Mouse (Mus musculus): Measurements from ENCODE around the gene Ppp2ca.
"Not testable (repeated sequence)": the region's sequence is repeated elsewhere in the genome, so short reads cannot be mapped to it uniquely, and the experiment has no call there.

Ppp2ca gene

DNA sequence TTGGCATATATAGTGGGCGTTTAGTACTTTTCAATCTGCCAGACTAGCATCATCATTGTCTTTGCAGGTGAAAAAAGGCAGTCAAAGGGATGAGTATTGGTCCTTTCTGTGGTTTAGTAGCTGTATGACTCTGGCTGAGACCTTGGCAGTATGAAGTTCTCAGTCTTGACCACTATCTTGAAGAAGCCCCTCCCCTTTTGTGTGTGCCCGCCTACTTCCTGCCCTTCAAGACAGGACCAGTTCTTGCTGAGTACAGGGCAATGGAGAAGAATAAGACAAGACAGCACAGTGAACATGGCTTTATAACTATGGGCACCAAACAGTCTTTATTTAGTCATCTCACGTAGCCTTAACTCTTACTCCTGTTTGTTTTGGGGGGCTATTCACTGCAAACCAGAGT lies 1.5 kb upstream of the Ppp2ca start:
- no peak for DNase-seq

GRCm38 (mm10) chr11:52097596-52097995 lies 885 bp upstream of the Ppp2ca start:
- peak; percentile 24 to 36 for DNase-seq

DNA sequence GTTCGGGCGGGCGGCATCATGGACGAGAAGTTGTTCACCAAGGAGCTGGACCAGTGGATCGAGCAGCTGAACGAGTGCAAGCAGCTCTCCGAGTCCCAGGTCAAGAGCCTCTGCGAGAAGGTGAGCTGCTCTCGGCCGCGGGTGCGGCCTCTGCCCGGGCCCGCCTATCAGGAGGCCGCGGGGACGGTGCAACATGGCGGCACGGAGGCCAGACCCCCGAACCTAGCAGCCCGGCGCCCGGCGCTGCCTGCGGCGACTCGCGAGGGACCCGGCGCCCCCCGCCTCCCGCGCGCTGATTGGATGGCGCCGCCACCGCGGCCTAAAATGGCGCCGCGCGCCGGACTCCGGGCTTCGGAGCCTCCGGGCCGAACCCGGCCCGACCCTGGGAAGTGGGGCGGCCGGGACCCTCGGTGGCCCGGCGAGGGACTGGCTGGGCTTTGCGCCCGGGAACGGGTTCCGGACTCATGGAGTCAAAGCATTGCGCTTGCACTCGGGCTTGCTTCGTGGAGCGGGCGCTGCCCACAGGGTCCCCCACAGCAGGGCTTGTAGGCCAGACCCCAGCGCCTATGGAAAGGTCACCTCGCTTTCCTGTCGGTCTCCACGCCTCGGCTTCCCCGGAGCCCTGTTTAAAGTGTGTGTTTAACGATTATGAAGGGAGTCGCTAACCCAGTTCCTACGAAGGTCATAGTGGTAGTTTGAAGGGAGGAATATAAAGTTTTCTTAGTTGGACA lies 715 bp downstream of the Ppp2ca start:
- peak; percentile 50 to 73 for DNase-seq

DNA sequence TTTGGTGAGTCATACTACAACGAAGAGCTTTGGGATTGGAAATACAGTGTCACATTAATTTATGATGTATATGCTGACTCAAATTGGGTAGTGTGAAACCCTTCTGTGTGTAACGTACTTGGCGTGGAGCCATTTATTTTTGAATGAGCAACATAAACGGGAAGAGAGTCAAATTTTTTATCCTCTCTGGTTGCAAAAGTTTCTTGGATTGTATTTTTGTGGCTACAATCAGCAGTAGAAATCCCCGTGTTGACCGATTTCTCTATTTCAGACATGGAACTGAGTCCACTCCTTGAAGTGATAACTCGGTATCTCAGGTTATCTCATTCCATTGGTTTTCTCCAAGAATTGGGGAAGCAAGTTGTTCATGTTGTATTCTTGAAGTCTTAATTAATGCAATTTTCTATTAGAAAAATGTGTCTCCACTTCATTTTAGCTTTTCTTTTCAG lies 1.3 kb downstream of the Ppp2ca start:
- DNase-seq, result no peak

DNA sequence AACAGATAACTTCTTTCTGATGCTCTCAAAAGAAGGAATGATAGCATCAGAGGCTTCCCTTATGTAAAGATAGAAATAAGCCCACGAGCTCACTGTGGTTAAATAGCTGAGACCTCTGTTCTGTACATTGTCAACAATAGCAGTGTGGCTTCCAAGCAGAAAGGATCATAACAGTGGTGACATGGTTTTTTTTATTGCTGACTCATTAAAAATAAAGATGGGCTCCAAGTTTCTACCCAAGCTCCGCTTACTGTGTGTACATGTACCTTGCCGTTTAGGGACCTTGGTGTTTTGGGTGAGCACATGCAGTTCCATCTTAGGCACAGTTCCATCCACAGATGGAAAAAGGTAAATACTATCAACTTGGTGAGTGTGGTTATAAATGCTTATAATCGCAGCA lies 4.5 kb downstream of the Ppp2ca start:
- no peak for DNase-seq

- no peak for DNase-seq
Measured at GRCm38 (mm10) chr11:52105503-52105902, 7.0 kb downstream of the Ppp2ca start.

DNA sequence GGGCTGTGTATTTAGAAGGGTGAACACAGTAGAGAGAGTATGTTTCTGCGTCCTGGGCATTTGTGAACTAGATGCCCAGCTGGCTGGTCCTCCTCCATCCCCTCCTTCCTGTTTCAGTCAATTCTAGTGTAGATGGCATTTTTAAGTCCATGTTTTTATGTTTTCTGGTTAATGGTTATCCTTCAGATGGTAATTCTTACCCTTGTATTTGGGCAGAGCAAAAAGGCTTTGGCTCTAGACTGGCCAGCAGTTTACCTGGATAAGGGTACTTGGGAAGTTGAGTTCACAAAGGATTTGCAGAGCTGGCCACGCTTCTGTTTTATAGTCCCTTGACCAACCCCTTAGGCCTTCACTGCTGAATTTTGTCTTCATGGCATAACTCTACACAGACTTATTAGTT lies 7.6 kb downstream of the Ppp2ca start:
- no peak for DNase-seq

GRCm38 (mm10) chr11:52106438-52106837 lies 8.0 kb downstream of the Ppp2ca start:
- DNase-seq, result no peak

DNA sequence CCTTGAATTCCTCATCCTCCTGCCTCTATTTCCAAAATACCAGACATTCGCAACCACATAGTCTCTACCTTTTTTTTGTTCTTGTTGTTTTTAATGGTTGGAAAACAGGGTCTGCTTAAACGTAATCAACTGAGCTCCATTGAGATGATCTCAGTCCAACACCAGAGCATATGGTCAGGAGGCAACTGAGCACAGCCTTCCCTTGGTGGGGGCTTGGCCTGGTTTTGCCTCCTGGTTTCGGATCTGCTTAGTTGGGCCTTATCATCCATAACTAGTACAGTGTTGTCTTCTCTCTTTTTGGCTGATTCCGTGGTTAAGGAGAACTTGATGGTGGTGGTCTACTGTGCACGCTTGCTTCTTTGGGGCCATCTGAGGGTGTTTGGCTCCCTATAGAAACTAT lies 10.3 kb downstream of the Ppp2ca start:
- peak; percentile 40 to 58 for DNase-seq

DNA sequence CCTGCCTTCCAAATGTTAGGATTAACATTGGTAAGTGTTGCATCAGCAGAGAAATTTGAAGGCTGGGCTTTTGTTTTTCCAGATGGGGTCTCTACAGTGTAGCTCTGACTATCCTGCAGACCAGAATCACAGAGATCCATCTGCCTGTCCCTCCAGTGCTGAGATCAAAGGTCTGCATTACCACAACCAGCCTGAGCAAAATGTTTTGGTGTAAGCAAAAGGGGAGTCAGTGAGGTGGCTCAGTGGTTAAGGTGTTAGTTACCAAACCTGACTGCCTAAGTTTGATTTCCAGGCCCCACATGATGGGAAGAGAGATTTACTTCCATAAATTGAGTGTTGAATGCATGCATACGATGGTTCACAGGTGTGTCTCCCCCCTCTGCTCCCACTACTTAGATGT lies 10.9 kb downstream of the Ppp2ca start:
- no peak for DNase-seq

DNA sequence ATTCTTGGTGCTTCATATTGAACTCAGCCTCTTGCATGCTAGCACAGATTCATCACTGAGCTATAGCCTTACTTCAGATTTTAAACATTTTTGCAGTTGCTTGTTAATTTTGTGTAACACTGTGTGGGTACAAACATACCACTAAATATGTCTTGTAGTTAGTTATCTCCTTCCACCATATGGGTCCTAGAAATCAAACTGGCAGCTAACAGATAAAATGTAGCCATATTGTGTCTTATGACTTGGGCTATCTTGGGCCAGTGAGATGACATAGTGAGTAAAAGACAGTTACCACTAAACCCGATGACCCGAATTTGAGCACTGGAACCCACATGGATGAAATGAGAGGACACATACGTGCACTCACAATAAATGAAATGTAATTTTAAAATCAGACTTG lies 17.0 kb downstream of the Ppp2ca start:
- DNase-seq, result no peak

- not testable (repeated sequence) for DNase-seq
Measured at GRCm38 (mm10) chr11:52116117-52116516, 17.6 kb downstream of the Ppp2ca start.

DNA sequence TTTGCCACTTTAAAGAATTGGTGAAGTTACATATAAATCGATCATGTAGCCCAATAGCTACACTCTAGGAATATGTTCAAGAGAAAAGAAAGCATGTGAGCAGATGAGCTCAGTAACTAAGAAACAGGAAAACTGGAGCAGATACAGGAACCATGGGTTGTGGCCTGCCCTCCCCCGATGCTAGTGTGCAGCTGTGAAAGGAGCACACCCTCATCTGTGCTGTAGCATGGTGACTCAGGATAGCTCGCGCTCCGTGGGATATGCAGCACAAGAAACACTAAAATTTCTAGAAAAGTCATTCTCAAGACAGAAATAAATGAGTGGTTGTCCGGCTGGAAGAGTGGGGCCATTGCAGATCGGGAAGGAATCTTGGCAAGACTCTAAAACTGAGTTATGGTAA lies 18.7 kb downstream of the Ppp2ca start:
- no peak for DNase-seq

GRCm38 (mm10) chr11:52120415-52120814 lies 21.9 kb downstream of the Ppp2ca start:
- not testable (repeated sequence) for DNase-seq

GRCm38 (mm10) chr11:52122045-52122444 lies 23.6 kb downstream of the Ppp2ca start:
- no peak for DNase-seq

DNA sequence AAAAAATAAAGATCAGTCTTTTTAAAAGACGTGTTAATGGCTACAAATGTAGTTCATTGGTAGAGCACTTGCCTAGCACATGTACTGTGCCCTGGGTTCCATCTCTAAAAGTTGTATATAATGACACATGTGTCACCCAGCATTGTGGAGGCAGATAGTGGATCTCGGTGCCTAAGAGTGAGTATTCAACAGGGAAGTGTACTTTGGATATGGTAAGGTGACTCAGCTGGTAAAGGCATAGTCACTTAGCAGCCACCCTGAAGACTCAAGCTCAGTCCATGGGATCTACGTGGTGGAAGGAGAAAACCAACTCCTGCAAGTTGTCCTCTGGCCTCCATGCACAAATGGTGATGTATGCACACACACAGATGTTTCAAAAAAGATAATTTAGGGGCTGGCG lies 26.0 kb downstream of the Ppp2ca start:
- no peak for DNase-seq

DNA sequence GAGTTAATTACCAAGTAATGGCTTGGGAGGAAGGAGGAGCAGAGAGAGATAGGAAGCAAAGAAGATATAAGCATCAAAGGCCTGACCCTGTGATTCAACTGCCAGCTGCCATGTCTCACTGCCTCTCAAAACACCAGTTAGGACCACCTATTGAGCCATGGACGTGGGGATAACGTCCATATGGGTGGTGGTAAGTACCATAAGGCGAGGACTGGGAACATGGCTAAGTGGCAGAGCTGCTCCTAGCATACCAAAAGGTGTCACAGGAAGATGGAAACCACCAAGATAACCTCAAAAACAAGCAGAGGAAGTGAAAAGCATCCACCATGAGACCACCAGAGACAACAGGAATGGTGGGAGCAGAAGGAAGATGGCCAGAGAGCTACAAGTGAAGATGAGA lies 28.7 kb downstream of the Ppp2ca start:
- DNase-seq, result no peak

- no peak for DNase-seq
Measured at GRCm38 (mm10) chr11:52127760-52128159, 29.3 kb downstream of the Ppp2ca start.

DNA sequence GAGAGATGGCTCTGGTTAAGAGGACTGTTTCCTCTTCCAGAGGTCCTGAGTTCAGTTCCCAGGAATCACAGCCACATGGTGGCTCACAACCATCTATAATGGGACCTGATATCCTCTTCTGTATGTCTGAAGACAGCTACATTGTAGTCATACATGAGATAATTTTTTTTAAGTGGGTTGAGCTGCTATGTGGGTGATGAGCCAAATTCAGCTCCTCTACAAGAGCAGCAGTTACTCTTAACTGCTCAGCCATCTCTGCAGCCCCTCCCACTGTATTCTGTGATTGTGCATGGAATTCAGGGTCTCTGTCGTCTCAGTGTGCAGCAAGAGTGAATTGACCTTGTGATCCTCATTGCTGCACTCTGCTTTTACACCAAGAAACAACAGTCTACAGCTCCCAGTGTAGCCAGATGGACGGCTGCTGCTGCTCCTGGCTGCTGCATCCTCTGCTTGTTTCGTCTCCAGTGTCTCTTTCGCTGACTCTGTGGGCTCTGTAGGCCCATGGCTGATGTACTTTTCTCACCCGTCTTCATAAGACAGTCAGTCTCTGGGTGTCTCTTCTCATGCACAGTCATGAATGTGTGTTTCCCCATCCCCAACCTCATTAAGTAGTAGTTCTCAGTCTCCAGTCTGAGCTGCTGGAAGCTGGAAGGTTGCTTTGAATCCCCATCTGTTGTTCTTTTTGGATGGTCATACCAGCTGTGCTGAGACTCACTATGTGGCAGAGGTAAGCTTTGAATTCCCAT lies 30.0 kb downstream of the Ppp2ca start:
- DNase-seq, result no peak

DNA sequence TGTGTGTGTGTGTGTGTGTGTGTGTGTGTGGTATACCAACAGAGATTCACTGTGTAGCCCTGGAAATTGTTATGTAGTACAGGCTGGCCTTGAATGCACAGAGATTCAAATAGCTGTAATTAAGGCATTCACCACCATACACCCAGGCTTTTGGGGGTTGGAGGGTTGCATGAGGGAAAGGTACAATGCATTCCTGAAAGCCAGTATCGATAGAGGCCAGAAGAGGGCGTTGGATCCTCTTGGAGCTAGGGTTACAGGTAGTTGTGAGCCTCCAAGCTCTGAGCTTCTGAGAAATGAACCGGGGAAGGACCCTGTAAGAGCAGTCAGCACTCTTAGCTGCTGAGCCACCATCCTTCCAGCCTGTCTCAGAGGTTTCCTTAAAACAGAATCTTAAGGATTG lies 30.7 kb downstream of the Ppp2ca start:
- DNase-seq, result no peak

DNA sequence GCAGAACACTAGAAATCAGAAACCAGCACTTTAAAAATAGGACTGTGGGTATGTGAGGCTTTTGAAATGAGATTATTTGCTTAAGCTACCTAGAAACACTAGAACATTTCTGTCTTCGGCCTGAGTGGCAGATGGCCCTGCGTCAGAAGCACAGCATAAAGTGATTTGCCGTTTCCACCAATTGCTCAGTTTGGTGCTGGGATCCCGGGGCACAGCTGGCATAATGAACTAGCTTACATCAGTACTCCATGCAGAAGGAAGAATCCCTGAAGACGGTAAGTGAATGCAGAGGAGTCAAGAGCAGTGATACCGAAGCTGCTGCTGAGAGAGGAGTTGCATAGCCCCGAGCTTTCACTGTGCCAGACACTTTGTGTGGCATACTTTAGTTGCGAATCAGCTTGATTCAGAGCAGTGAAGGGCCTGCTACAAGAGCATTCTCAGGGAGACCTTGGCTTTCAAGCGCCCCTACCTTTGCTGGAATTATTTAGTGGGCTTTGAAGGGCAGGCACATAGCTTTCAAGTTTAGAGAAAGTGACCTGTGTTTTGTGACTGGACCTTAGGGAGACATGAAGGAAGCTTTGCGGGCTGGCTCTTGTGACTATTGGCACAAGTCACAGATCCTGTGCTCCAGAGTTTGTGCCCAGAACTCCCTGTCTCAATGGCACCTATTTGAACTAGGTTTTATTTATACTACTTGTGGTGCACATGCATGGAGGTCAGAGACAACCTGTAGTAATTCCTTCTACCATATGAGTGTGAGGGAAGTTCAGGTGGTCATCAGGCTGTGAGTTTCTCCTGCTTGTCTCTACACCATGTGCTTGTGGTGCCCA lies 31.4 kb downstream of the Ppp2ca start:
- no peak for DNase-seq

GRCm38 (mm10) chr11:52130451-52131068 lies 32.1 kb downstream of the Ppp2ca start:
- DNase-seq, result no peak

- not testable (repeated sequence) for DNase-seq
Measured at GRCm38 (mm10) chr11:52143675-52144074, 45.2 kb downstream of the Ppp2ca start.
